Mouse (Mus musculus) ovary, adult 2 months (tissue): ENCODE measurements around the gene Ophn1. TPM values are rescaled to one million over a fixed set of nuclear protein-coding genes. Genes with fewer than 3 reads are reported as not detected.

ENCODE experiments used
- polyA plus RNA-seq: library from polyadenylated mRNA; depleted of rRNA; stranded (reverse); fragments of >200 nt; gene quantifications from 2 replicates; pipeline ENCODE4 v1.2.3, GENCODE M21; 2012; rRNA removed

Ophn1 gene
- 13.7 and 14.1 TPM in 2 replicates for polyA plus RNA-seq

DNA sequence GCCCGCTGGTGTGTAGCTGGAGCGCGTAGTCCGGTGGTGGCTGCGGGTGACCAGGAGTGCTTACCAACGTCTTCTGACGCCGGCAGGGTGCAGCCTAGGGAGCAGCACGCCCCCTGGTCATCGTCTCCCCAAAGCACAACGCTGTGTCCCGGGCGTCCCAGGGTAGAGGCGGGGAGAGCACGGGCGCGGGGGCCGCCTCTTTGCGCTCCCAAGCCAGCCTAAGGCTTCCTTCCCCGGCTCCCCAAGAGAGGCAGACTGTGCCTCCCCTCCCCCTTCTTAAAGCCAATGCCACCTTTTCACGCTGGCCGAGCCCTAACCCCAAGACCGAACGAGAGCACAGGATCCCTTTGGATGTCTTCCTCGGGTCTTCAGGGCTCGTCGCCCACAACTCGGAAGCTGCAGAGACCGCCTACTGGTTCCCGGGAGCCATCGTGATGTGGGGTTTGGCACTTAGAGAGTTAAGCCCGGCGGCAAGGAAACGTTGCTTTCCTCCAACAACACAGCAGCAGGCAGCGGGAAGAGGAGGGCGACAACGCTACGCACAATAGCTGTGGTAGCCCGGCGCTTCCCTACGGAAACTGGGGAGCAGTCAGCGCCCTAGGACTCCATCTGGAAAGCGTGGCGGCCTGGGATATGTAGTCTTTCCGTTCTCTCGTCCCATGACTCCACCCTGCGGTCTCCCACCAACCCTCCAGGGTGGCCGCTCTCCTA lies at the start of gene Ophn1:
TSS of gene Ophn1 (minus strand) at position 620 of the 711 bp plus-strand sequence.

DNA sequence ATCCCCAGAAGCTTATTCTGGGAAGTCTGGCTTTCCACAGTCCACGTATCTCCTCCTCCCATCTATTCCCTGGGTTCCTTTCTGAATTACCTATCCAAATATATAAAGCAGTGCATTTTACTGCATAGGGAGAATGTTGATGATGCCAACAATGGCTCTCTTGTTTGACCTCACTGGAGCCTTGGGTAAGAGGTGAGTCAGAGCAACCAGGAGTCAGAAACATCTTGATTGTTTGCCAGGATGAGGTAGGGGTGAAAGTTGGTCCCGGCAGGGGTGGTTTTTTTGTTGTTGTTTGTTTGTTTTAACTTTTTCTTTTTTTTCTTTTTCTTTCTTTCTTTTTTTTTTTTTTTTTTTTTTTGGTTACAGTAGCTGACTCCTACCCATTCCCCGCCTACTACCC lies 45.3 kb upstream of the Ophn1 start, which contains the start of gene Yipf6:
TSS of gene Yipf6 (plus strand) at position 216 of the 400 bp plus-strand sequence.

Other genes with a start within 250 kb of the Ophn1 start
- gene Yipf6, start 45.3 kb upstream of the Ophn1 start, polyA plus RNA-seq, result 9.1 and 11.5 TPM in 2 replicates
- gene Stard8, start 112.2 kb upstream of the Ophn1 start, polyA plus RNA-seq, result 30.3 and 39.5 TPM in 2 replicates
- gene Efnb1, start 245.1 kb upstream of the Ophn1 start, polyA plus RNA-seq, result 92.1 and 96.8 TPM in 2 replicates